Mouse (Mus musculus) cerebellum, adult 18-20 months (tissue): Measurements from ENCODE around the gene Parvg.

Experiments used
- DNase-seq, 2 experiments: peaks; one replicate each; pipeline ENCODE4 v3.0.0; 2021

Gene Parvg

GRCm38 (mm10) chr15:84310271-84310670, 13.6 kb upstream of the Parvg start:
- peak; percentile 43 to 61 for DNase-seq

- DNase-seq, result no peak
Observed at GRCm38 (mm10) chr15:84311295-84312085, 12.3 kb upstream of the Parvg start.

GRCm38 (mm10) chr15:84312878-84313565, 10.8 kb upstream of the Parvg start:
- DNase-seq, result no peak

- DNase-seq, result no peak
Observed at GRCm38 (mm10) chr15:84313566-84313878, 10.3 kb upstream of the Parvg start.

- DNase-seq, result no peak
Observed at GRCm38 (mm10) chr15:84314420-84315080, 9.3 kb upstream of the Parvg start.

- no peak for DNase-seq
Observed at GRCm38 (mm10) chr15:84315276-84316046, 8.4 kb upstream of the Parvg start.

- no peak for DNase-seq
Observed at GRCm38 (mm10) chr15:84319393-84319792, 4.4 kb upstream of the Parvg start.

GRCm38 (mm10) chr15:84321544-84322174, 2.2 kb upstream of the Parvg start:
- no peak for DNase-seq

- no peak for DNase-seq
Observed at GRCm38 (mm10) chr15:84324870-84325553, 1.2 kb downstream of the Parvg start.

- no peak for DNase-seq
Observed at GRCm38 (mm10) chr15:84325736-84326135, 1.9 kb downstream of the Parvg start.

GRCm38 (mm10) chr15:84328870-84329269, 5.0 kb downstream of the Parvg start:
- DNase-seq, result no peak

- DNase-seq, result no peak
Observed at GRCm38 (mm10) chr15:84329940-84330339, 6.1 kb downstream of the Parvg start.

GRCm38 (mm10) chr15:84331066-84331612, 7.3 kb downstream of the Parvg start:
- DNase-seq, result no peak

GRCm38 (mm10) chr15:84336281-84336817, 12.5 kb downstream of the Parvg start:
- no peak for DNase-seq

- DNase-seq, result no peak
Observed at GRCm38 (mm10) chr15:84337599-84337998, 13.8 kb downstream of the Parvg start.

GRCm38 (mm10) chr15:84340926-84341325, 17.1 kb downstream of the Parvg start:
- no peak for DNase-seq

GRCm38 (mm10) chr15:84348769-84349168, 24.9 kb downstream of the Parvg start:
- DNase-seq, result no peak

GRCm38 (mm10) chr15:84349915-84350738, 26.3 kb downstream of the Parvg start:
- no peak for DNase-seq

GRCm38 (mm10) chr15:84351342-84351741, 27.5 kb downstream of the Parvg start:
- DNase-seq, result no peak
